Mouse (Mus musculus): ENCODE data around the gene Carm1. TPM values are rescaled to one million over a fixed set of nuclear protein-coding genes. Genes with fewer than 3 reads are reported as not detected.

Carm1 gene
- polyA plus RNA-seq (2016; fragmentation: Nextera tagmentation; extraction: Ambion mirVana), result 49.0 and 59.6 TPM in 2 replicates

GRCm38 (mm10) chr9:21546789-21547074, at the start of gene Carm1:
Gene Carm1 (plus strand): TSS chr9:21546894.
- DNase-seq (ENCODE audit: low spot score), result no peak
- Histone ChIP-seq H3K27me3 (ENCODE audit: insufficient read depth, poor library complexity, severe bottlenecking) (no peaks in the 10 kb centered on the region), H3K27ac (peak within 1 kb of the TSS; percentile 99), H3K4me3 (peak within 1 kb of the TSS; percentile 87), H3K4me1 (peaks cover 17% of the 10 kb centered on the region), H3K9me3 (no peaks in the 10 kb centered on the region), H3K36me3 (peaks cover 19% of the 10 kb centered on the region)
- WGBS, result 30% methylated on average over 50 of the region's 52 CpGs

GRCm38 (mm10) chr9:21497050-21497542, 49.6 kb upstream of the Carm1 start:
- Histone ChIP-seq H3K27ac (peak overlapping the region; percentile 53; the same call in 1 of the 2 replicates), H3K27me3 (ENCODE audit: insufficient read depth, poor library complexity, severe bottlenecking) (no peaks in the 10 kb centered on the region), H3K9me3 (no peaks in the 10 kb centered on the region), H3K36me3 (peaks cover 73% of the 10 kb centered on the region), H3K4me3 (no peak overlapping the region), H3K4me1 (peaks cover 18% of the 10 kb centered on the region)
- DNase-seq (ENCODE audit: low spot score), result no peak
- 92% methylated on average over 16 of the region's 16 CpGs for WGBS

GRCm38 (mm10) chr9:21497664-21498063, 49.0 kb upstream of the Carm1 start:
- no peak for DNase-seq (ENCODE audit: low spot score)
- Histone ChIP-seq H3K27me3 (ENCODE audit: insufficient read depth, poor library complexity, severe bottlenecking) (no peaks in the 10 kb centered on the region), H3K27ac (0 out of 2 replicates have a peak overlapping the region, but pooled peaks have one; percentile 53), H3K9me3 (no peaks in the 10 kb centered on the region), H3K4me1 (peaks cover 18% of the 10 kb centered on the region), H3K4me3 (no peak overlapping the region), H3K36me3 (peaks cover 70% of the 10 kb centered on the region)
- WGBS, result 87% methylated on average over 2 of the region's 2 CpGs

GRCm38 (mm10) chr9:21498284-21498902, 48.3 kb upstream of the Carm1 start:
- Histone ChIP-seq H3K36me3 (peaks cover 71% of the 10 kb centered on the region), H3K4me1 (peaks cover 18% of the 10 kb centered on the region), H3K4me3 (no peak overlapping the region), H3K27ac (no peak overlapping the region), H3K9me3 (no peaks in the 10 kb centered on the region), H3K27me3 (ENCODE audit: insufficient read depth, poor library complexity, severe bottlenecking) (no peaks in the 10 kb centered on the region)
- WGBS, result 89% methylated on average over 12 of the region's 12 CpGs
- DNase-seq (ENCODE audit: low spot score), result no peak

- Histone ChIP-seq H3K36me3 (peaks cover 78% of the 10 kb centered on the region), H3K4me1 (no peaks in the 10 kb centered on the region), H3K27me3 (ENCODE audit: insufficient read depth, poor library complexity, severe bottlenecking) (no peaks in the 10 kb centered on the region), H3K4me3 (no peak overlapping the region), H3K9me3 (no peaks in the 10 kb centered on the region), H3K27ac (no peak overlapping the region)
- 94% methylated on average over 8 of the region's 8 CpGs for WGBS
- no peak for DNase-seq (ENCODE audit: low spot score)
Measured at GRCm38 (mm10) chr9:21503352-21503751, 43.3 kb upstream of the Carm1 start.

- Histone ChIP-seq H3K27me3 (ENCODE audit: insufficient read depth, poor library complexity, severe bottlenecking) (no peaks in the 10 kb centered on the region), H3K4me3 (no peak overlapping the region), H3K4me1 (peaks cover 11% of the 10 kb centered on the region), H3K9me3 (no peaks in the 10 kb centered on the region), H3K27ac (no peak overlapping the region), H3K36me3 (peaks cover 68% of the 10 kb centered on the region)
- no peak for DNase-seq (ENCODE audit: low spot score)
Measured at GRCm38 (mm10) chr9:21505767-21506166, 40.9 kb upstream of the Carm1 start.

- peaks cover 16% of the 10 kb centered on the region for H3K4me1 ChIP-seq
- H3K36me3 ChIP-seq, result peaks cover 64% of the 10 kb centered on the region
- H3K27ac ChIP-seq, result no peak overlapping the region
- DNase-seq (ENCODE audit: low spot score), result no peak
- no peak overlapping the region for H3K4me3 ChIP-seq
- no peaks in the 10 kb centered on the region for H3K27me3 ChIP-seq (ENCODE audit: insufficient read depth, poor library complexity, severe bottlenecking)
- WGBS, result 91% methylated on average over 15 of the region's 15 CpGs
- no peaks in the 10 kb centered on the region for H3K9me3 ChIP-seq
Measured at GRCm38 (mm10) chr9:21507753-21508430, 38.8 kb upstream of the Carm1 start.

- H3K27me3 ChIP-seq (ENCODE audit: insufficient read depth, poor library complexity, severe bottlenecking), result no peaks in the 10 kb centered on the region
- H3K36me3 ChIP-seq, result peaks cover 53% of the 10 kb centered on the region
- no peaks in the 10 kb centered on the region for H3K9me3 ChIP-seq
- peaks cover 16% of the 10 kb centered on the region for H3K4me1 ChIP-seq
- no peak for DNase-seq (ENCODE audit: low spot score)
- 71% methylated on average over 7 of the region's 7 CpGs for WGBS
- H3K4me3 ChIP-seq, result peak overlapping the region; percentile 81
- H3K27ac ChIP-seq, result peak overlapping the region; percentile 24
Measured at GRCm38 (mm10) chr9:21508871-21509404, 37.8 kb upstream of the Carm1 start.

- DNase-seq (ENCODE audit: low spot score), result peak; percentile 98
- Histone ChIP-seq H3K9me3 (no peaks in the 10 kb centered on the region), H3K4me3 (peak within 1 kb of the TSS; percentile 81), H3K27ac (peak within 1 kb of the TSS; percentile 94), H3K4me1 (peaks cover 16% of the 10 kb centered on the region), H3K36me3 (peaks cover 42% of the 10 kb centered on the region), H3K27me3 (ENCODE audit: insufficient read depth, poor library complexity, severe bottlenecking) (no peaks in the 10 kb centered on the region)
- under 1% methylated on average over 44 of the region's 44 CpGs for WGBS
Measured at GRCm38 (mm10) chr9:21509772-21510688, 36.7 kb upstream of the Carm1 start, which contains the start of gene Tmed1. Gene Tmed1 (minus strand): TSS chr9:21510252.

GRCm38 (mm10) chr9:21510689-21511015, 36.0 kb upstream of the Carm1 start:
- WGBS, result 4% methylated on average over 7 of the region's 7 CpGs
- DNase-seq (ENCODE audit: low spot score), result no peak
- peaks cover 16% of the 10 kb centered on the region for H3K4me1 ChIP-seq
- peaks cover 36% of the 10 kb centered on the region for H3K36me3 ChIP-seq
- H3K27ac ChIP-seq, result peak overlapping the region; percentile 94
- H3K4me3 ChIP-seq, result peak overlapping the region; percentile 81
- H3K27me3 ChIP-seq (ENCODE audit: insufficient read depth, poor library complexity, severe bottlenecking), result no peaks in the 10 kb centered on the region
- no peaks in the 10 kb centered on the region for H3K9me3 ChIP-seq

- DNase-seq (ENCODE audit: low spot score), result no peak
- 76% methylated on average over 9 of the region's 9 CpGs for WGBS
Measured at GRCm38 (mm10) chr9:21511052-21511451, 35.6 kb upstream of the Carm1 start.

GRCm38 (mm10) chr9:21513466-21513865, 33.2 kb upstream of the Carm1 start:
- H3K36me3 ChIP-seq, result peaks cover 8% of the 10 kb centered on the region
- H3K4me3 ChIP-seq, result no peak overlapping the region
- H3K4me1 ChIP-seq, result peaks cover 16% of the 10 kb centered on the region
- DNase-seq (ENCODE audit: low spot score), result no peak
- no peaks in the 10 kb centered on the region for H3K9me3 ChIP-seq
- 97% methylated on average over 4 of the region's 4 CpGs for WGBS
- H3K27ac ChIP-seq, result no peak overlapping the region
- no peaks in the 10 kb centered on the region for H3K27me3 ChIP-seq (ENCODE audit: insufficient read depth, poor library complexity, severe bottlenecking)

More at GRCm38 (mm10) chr9:21511052-21511451, 35.6 kb upstream of the Carm1 start:
- Histone ChIP-seq H3K9me3 (no peaks in the 10 kb centered on the region), H3K36me3 (peaks cover 32% of the 10 kb centered on the region), H3K4me1 (peaks cover 16% of the 10 kb centered on the region), H3K27me3 (ENCODE audit: insufficient read depth, poor library complexity, severe bottlenecking) (no peaks in the 10 kb centered on the region), H3K27ac (peak overlapping the region; percentile 94), H3K4me3 (peak overlapping the region; percentile 81)
